Mouse (Mus musculus): ENCODE results near the gene Gm20379.

The Gm20379 gene

DNA sequence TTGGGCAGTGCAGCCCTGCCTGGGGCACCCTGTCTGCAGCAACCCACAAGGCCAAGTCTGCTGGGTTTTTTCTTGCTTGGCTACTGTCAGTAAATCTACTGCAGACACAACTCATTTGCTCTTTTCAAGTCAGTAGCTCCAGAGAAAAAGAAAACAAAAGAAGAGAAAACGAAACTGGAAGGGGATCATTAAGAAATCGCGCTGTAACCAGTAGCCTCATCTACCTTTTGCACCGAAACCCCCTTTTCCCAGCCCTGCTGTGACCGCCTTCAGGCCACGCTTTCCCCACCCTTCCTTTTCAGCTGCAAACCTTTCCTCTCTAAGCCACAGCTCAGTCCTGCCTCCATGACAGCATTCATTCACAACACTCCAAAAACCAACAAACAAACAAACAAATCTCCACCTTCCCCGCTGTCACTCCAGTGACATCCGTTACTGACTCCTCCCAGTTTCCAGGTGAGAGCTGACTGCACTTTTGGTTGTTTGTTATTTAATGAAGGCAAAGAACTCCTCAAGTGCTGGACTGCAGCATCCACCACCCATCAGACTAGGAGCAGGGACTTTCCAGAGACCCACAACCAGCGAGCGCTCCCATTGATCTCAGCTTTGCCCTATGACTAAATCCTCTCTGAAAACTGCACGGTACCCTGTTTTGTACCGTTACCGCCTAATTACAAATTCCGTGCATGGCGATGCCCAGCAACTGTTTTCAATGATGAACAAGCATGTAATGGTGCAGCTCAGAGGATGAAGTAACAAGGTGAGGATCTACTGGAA lies 26.5 kb downstream of the Gm20379 start:
- in situ Hi-C loops (cut with MboI; ENCODE audit: low sequenced_read_pairs), result loop anchor here (10.0 kb wide), 1 partner anchor 427 kb away; no protein-coding TSS in a partner anchor

DNA sequence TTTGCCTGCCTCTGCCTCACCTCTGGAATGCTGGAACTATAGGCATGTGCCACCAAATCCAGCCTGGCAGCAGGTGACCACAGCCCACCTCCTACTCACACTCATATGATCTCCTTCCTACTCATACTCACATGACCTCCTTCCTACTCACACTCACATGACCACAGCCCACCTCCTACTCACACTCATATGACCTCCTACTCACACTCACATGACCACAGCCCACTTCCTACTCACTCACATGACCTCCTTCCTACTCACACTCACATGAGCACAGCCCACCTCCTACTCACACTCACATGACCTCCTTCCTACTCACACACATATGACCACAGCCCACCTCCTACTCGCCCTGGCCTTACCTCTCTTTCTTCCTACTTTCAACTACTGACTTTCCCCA lies 31.1 kb downstream of the Gm20379 start:
- in situ Hi-C loops (cut with MboI; ENCODE audit: low sequenced_read_pairs), result loop anchor here (10.0 kb wide), 1 partner anchor 432 kb away; no protein-coding TSS in a partner anchor

DNA sequence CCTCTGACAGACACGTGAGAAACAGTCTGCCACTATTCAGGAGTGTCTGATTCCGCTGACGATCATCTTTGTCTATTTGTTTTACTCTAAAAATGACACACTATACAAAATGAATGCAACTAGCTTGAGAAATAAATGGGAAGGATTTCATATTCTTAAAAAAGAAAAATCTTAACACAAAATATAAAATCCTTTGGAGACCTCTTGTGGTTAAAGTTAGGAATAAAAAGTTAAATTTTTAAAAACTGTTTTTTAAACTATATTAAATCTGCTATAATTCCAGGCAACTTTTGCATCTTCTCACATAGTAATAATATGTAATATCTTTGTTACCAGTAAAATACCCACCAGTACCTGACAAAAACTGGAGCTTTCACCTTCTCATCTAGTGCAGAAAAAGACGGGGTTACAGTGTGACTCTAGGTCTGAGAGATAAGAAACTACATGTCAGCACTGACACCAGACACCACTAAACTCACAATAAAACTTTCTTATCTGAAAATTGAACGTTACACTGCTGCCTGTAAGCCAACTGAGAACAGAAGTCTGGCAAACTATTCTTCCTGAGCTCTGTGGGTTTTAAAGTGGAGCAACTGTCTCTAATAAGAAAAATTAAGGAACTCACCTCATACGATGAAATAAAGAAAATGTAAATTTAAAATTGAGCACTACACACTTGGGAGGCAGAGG lies 32.1 kb downstream of the Gm20379 start:
- in situ Hi-C loops (cut with MboI; ENCODE audit: low sequenced_read_pairs), result loop anchor here (10.0 kb wide), 1 partner anchor 433 kb away; no protein-coding TSS in a partner anchor

DNA sequence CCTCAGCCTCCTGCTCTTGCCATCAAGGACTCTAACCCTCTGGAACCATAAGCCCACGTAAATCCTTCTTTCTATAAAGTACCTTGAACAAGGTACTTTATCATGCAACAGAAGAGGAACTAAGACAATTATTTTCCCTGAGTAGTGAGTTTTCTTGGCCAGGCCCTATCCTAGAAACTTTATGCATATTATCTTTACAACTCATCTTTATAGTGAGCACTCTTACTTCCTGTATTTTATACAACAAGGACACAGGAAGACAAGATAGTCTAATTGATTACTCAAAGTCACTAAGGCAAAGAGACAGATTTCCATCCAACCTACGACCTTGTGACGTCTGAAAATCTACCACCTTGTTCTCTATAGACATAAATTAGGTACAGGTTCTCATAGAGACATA lies 34.0 kb downstream of the Gm20379 start:
- in situ Hi-C loops (cut with MboI; ENCODE audit: low sequenced_read_pairs), result loop anchor here (10.0 kb wide), 1 partner anchor 435 kb away; no protein-coding TSS in a partner anchor

DNA sequence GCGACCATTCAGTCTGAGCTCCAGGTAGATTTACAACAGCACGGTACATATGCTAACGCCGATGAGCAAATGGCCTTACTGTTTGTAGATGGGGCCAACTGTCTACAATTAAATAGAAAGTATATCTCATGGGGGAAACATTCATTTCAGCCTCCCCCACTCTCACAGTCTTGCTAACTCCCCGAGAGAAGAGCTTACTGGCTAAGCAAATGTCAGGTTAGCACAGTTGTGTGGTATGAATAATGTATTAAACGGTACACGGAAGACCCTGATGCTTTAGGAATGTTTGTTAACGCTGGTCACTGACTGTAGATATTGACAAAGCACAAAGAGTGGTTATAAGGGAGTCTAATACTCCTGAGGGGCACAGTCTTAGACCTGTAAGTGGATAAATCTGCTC lies 38.3 kb downstream of the Gm20379 start:
- in situ Hi-C loops (cut with MboI; ENCODE audit: low sequenced_read_pairs), result no loop called here

DNA sequence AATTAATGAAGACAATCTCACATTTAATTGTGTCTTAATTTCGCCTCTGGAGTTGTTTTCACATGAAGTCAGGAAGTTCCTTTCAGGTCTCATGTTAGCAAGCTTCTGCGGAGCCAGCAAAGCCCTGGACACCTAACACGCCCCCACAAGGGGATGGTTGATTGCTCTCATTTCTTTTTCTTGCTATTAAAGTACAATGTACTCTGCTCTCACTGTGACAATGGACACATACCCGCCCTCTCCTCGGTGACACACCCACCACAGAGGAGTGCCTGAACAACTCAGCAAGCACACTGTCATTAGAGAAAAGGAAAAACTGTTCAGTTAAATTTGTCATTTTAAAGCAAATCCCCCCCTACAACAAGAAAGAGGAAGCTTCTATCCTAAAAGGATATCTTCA lies 40.6 kb downstream of the Gm20379 start:
- in situ Hi-C loops (cut with MboI; ENCODE audit: low sequenced_read_pairs), result no loop called here

DNA sequence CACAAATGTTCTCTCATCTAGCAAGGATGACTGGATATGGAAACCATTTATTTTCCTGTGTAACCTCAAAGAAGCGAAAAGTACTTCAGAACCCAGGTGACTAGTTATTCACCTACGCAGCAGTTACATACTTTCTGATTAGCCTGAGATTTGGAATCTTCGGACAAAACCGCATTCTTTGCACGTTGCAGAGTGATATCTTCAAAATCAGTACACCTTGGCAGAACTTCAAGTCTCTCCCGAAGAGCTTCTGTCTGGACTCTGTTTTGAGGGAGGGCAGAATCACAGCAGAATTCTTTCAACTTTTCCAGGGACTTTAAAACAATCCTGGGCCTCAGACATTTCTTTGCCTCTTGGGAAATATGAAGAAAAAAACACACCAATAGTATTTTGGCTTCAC lies 45.3 kb downstream of the Gm20379 start:
- in situ Hi-C loops (cut with MboI; ENCODE audit: low sequenced_read_pairs), result no loop called here

DNA sequence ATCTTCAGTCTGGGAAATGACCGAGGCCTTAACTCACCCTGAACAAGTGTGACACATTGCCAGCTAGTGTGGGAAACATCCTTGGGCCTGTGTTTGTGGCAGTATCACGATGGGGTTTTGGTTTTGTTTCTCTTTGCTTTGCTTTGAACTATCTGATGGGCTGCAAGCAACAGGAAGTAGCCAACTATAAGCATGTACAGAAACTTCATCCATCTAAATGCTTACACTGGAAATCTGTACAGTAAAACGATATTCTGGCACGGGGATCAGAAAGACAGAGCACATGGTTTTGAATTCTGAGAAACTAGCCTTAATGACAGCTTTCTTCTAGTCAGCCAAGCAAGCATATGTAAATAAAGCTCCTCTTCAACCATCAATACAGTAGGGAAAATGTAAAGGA lies 48.2 kb downstream of the Gm20379 start:
- in situ Hi-C loops (cut with MboI; ENCODE audit: low sequenced_read_pairs), result no loop called here

DNA sequence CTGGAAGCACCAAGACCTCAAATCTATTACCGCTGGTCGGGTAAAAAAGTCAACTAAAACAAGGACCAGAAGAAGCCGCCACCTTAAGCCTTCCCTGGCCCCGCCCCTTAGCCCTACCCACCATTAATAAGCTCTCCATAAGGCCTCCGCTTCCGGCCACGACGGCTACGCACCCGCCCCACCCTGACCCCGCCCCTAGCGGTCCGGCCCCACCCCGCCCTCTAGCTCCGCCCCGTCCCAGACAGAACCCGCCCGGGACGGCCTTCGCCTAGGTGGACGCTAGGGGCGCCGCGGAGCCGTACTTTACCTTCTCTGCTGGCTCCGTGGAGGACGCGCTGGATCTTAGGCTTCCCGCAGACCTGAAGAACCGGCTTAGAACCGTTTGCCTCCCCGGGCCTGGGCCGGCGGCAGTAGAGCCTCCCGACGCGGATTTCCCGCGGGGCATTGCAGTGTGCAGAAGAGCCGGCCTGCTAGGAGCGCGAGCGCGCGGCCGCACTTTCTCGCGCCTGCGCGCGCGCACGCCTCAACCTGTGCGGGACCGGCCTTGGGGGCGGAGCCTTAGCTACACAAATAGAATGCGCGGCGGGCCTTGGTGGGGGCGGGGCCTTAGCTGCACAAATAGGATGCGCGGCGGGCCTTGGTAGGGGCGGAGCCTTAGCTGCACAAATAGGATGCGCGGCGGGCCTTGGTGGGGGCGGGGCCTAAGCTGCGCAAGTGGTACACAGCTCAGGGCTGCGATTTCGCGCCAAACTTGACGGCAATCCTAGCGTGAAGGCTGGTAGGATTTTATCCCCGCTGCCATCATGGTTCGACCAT lies 48.9 kb downstream of the Gm20379 start, which contains the start of the genes Dhfr and Msh3:
Dhfr (plus strand) TSS at position 271 of the 816 bp plus-strand sequence.
Msh3 (minus strand) TSS at position 548 of the 816 bp plus-strand sequence.
- in situ Hi-C loops (cut with MboI; ENCODE audit: low sequenced_read_pairs), result no loop called here

DNA sequence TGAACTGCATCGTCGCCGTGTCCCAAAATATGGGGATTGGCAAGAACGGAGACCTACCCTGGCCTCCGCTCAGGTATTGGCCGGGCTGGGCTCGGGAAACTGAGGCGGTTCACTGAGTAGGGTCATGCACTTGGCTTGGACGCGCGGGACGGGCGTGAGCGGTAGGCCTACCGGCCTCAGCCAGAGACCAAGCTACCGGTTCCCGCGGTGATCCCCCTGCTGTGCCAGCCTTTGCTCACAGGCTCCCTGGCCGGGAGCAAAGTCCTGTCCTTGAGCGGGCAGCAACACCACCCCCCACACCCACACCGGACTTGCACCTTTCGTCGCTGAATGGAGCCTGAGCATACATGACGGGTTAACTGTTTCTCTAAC lies 49.5 kb downstream of the Gm20379 start:
- in situ Hi-C loops (cut with MboI; ENCODE audit: low sequenced_read_pairs), result no loop called here

DNA sequence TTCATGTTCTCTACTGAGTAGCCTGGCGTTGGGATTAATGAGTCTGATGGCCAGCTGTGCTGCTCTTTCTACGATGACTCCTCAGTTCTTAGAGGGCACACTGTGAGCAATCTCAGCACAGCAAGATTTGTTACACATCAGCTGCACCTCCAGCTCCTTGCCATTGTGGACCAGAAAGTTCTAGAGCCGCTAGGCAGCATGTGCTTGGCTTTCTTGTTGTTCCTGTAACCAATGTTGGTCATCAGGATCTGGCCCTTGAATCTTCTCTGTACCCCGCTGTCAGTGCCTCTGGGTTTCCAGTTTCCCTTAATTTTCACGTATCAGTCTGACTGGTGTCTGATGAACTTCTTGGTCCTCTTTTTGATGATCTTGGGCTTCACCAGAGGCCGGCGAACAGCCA lies 50.6 kb downstream of the Gm20379 start:
- in situ Hi-C loops (cut with MboI; ENCODE audit: low sequenced_read_pairs), result no loop called here

Data from CH12F3 (cell line).